Mouse (Mus musculus): ENCODE measurements around the gene Stim1. TPM values are rescaled to one million over a fixed set of nuclear protein-coding genes. Genes with fewer than 3 reads are reported as not detected.
A peak's percentile ranks its signal among the peaks of the same experiment; 100 is the strongest.
"Not testable (repeated sequence)": the region's sequence is repeated elsewhere in the genome, so short reads cannot be mapped to it uniquely, and the experiment has no call there.

Gene Stim1
- polyA plus RNA-seq, 1 experiment: 89.4 TPM

DNA sequence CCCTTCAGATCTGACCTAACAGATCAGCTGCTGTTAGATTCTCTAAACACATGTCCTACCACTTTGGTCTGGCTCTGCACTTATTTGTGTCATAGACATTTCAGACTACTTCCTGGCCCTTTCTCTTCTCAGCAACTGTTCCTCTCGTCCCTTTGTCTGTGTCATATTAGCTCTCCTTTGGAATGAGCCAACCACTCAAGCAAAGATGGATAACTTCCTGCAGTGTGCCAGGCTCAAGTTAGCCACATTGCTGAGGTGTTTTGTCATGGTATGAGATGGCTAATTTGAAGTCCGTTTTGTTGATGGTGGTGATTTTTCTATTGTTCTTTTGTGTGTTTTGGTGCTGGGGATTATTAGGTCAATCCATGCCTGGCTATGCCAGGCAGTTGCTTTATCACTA lies 93.7 kb downstream of the Stim1 start:
- no peak for DNase-seq (ENCODE audit: low spot score)

DNA sequence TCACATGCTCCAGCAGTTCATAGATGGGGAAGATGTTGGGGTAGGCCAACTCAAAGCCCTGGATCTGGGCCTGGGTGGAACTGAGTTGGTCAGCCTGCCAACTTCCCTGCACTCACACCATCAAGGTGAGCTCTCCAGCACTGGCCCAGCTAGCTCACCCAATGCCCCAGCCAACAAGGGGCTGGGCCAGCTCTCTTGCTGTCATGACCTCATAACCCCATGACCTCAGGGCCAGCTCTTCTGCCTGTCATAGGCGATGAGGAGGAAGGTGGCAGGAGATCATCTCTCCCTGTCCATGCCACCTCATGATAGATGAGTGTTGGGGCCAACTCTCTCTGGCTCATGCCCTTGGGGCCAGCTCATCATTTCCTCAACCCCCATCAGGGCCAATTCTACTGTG lies 96.2 kb downstream of the Stim1 start:
- no peak for DNase-seq (ENCODE audit: low spot score)

DNA sequence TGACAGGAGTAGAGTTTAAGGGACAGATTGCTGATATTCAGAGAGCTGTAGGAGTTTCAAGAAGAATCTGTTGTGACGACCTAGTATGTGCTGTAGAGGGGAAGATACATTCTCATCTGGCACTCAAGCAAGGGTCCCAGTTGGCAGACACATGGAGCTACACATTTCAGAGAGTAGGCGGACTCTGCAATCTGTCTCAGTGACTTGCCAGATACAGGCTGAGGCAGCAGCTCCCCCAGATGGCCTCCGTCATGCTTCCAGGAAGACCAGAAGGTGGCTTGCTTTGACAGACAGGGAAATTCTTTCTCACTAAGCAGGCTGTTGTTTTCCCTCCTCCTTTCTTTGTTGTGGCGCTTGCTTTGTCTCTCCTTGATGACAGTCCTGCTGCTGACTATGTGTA lies 102.1 kb downstream of the Stim1 start:
- DNase-seq (ENCODE audit: low spot score): no peak

GRCm38 (mm10) chr7:102370526-102370925 lies 102.9 kb downstream of the Stim1 start:
- no peak for DNase-seq (ENCODE audit: low spot score)

- no peak for DNase-seq (ENCODE audit: low spot score)
These were observed 105.9 kb downstream of the Stim1 start for GRCm38 (mm10) chr7:102373382-102374072.

DNA sequence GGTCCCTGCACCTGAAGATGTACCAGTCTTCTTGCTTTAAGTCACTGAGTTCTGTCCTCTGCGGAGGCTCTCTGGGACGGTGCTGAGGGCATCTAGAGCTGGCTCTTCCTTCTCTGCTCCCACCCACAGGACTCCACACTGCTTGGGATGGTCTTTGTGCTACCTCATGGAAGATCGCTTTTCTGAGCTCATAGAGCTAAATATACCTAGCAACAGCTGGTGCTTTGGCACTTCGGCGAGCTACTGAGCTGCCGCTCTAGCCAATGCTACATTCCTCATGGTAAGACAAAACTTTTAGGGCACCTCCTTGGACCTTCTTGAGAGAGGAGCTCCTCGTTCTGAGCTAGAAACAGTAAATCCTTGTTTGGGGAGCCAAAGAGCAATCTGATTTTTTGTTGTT lies 115.6 kb downstream of the Stim1 start:
- DNase-seq (ENCODE audit: low spot score): no peak

DNA sequence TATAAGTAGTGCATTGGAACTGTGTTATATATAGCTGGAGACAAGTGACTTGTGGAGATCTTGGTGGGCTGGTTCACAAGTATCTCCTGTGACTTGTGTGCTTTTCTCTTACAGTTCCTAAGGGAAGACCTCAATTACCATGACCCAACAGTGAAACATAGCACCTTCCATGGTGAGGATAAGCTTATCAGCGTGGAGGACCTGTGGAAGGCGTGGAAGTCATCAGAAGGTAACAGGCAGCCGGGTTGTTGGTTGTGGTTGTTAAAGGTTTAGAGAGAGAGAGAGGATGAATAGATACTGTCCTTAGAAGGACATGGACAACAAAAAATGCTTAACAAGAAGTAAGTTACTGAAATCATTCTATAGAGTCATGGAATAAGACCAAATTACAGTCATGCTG lies 118.4 kb downstream of the Stim1 start:
- DNase-seq (ENCODE audit: low spot score): no peak

GRCm38 (mm10) chr7:102389082-102389481 lies 121.5 kb downstream of the Stim1 start:
- no peak for DNase-seq (ENCODE audit: low spot score)

DNA sequence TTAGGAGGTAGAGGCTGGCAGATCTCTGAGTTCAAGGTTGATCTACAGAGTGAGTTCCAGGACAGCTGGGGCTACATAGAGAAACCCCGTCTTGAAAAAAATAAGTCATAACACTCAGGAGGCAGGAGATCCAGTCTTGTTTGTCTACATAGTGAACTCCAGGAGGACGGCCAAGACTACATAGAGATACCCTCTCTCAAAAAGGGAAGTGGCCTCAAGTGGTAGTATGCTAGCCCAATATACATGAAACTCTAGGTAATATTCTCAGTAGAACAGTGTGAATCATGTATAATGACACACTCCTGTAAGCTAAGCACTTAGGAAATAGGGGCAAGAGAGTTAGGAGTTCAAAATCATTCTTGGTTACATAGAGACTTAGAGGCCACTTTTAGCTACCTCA lies 126.3 kb downstream of the Stim1 start:
- no peak for DNase-seq (ENCODE audit: low spot score)

- DNase-seq (ENCODE audit: low spot score): no peak
These were observed 128.3 kb downstream of the Stim1 start for GRCm38 (mm10) chr7:102395894-102396293.

GRCm38 (mm10) chr7:102396331-102396730 lies 128.7 kb downstream of the Stim1 start:
- no peak for DNase-seq (ENCODE audit: low spot score)

GRCm38 (mm10) chr7:102399180-102399731 lies 131.7 kb downstream of the Stim1 start:
- DNase-seq (ENCODE audit: low spot score): no peak

DNA sequence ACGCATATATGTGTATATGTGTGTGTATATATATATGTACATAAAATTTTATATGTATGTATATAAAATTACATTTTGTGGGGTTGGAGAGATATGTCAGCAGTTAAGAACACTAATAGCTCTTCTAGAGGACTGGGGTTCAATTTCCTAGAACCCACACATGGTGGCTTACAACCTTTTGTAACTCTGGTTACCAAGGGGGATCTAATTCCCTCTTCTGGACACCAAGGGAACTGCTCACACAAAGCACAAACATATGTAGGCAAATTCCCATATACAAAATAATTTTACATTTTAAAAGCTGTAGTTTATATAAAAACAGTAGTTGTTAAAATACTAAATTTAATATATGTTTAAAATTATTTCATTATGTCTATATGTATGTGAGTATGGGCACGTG lies 136.5 kb downstream of the Stim1 start:
- no peak for DNase-seq (ENCODE audit: low spot score)

DNA sequence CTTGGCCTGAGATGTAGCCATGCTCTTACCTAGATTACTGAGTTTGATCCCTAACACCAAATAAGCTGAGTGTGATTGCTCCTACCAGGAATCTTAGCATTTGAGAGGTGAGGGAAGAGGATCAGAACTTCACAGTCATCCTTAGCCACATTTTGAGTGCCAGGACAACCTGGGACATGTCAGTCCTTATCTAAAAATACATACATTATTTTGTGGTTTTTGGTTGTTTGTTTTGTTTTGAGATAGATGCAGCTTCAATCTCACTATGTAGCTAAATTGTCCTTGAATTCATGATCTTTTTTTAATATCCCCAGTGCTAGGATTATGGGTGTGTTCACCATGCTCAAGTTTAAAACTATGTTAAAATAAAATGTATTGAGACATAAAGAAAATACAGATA lies 139.8 kb downstream of the Stim1 start:
- DNase-seq (ENCODE audit: low spot score): no peak

DNA sequence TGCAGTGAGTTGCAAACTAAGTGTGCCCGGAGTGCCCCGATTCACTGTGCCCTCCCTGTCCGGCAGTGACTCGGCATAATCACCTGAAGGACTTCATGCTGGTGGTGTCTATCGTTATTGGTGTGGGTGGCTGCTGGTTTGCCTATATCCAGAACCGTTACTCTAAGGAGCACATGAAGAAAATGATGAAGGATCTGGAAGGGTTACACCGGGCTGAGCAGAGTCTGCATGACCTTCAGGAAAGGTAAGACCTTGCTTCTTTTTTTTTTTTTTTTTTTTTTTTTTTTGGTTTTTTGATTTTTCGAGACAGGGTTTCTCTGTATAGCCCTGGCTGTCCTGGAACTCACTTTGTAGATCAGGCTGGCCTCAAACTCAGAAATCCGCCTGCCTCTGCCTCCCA lies 147.7 kb downstream of the Stim1 start:
- DNase-seq (ENCODE audit: low spot score): not testable (repeated sequence)

- DNase-seq (ENCODE audit: low spot score): no peak
These were observed 148.2 kb downstream of the Stim1 start for GRCm38 (mm10) chr7:102415841-102416240.

DNA sequence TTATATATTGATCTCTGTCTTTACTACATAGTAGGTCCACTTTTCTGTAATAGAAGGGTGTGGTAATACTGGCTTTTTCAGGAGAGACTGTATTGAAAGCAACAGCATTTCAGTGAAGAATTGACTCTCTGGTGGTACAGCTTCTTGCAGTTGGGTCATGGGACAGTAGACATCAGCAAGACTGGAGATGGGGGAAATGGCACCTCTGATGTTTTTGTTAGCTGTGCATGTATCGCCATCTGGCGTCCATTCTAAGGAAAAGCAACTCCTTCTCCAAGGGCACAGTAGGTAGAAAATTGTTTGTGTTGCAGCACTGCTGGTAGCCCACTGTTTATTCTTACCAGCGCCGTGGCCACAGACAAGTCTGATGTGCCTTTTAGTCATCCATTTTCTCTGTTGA lies 149.8 kb downstream of the Stim1 start:
- DNase-seq (ENCODE audit: low spot score): no peak

DNA sequence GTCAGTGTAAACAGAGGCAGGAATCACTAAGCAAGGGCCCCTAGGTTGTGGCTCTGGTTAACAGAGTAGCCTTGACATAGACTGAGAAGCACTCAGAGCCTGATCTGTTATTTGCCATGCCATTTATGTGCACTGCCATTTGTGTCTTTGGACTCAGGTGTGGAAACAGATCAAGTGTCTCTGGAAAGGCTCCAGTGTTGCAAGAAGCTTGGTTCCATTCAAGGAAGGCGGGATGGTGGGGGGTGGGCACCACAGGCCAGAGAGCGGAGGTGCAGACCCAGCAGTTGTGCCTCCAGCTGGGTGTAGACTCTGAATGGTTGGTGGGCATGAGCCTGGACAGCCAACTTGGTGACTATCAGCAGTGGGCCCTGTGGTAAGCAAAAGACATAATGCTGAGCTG lies 154.4 kb downstream of the Stim1 start:
- DNase-seq (ENCODE audit: low spot score): no peak

DNA sequence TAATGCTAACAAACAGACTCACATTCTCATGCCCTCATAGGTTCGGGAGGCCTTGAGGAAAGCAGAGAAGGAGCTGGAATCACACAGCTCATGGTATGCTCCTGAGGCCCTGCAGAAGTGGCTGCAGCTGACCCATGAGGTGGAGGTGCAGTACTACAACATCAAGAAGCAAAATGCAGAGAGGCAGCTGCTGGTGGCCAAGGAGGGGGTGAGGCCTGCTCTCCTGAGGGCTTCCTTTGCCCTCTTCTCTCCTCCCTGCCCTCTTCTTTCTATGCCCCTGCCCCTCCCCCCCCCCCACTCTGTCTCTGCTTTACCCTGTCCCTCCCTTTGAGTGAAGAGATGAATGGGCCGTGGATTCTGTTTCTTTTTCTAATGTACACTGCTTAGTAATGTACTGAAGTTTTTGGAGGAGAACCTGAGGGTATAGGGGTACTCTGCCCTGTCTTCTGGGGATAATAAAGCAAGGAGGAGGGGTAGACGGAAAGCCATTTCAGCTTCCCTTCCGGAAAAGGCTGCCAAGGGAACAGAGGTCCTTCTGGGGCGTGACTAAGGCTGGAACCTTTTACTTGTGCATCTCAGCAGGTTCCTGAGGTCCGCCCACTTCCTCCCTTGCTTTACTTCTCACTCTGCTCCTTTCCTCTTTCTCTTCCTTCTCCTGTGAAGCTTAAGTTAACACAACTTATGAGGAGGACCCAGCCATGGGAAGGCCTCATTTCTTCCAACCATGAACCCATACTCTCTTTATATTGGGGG lies 158.5 kb downstream of the Stim1 start:
- no peak for DNase-seq (ENCODE audit: low spot score)

GRCm38 (mm10) chr7:102434344-102434743 lies 166.7 kb downstream of the Stim1 start:
- DNase-seq (ENCODE audit: low spot score): no peak

DNA sequence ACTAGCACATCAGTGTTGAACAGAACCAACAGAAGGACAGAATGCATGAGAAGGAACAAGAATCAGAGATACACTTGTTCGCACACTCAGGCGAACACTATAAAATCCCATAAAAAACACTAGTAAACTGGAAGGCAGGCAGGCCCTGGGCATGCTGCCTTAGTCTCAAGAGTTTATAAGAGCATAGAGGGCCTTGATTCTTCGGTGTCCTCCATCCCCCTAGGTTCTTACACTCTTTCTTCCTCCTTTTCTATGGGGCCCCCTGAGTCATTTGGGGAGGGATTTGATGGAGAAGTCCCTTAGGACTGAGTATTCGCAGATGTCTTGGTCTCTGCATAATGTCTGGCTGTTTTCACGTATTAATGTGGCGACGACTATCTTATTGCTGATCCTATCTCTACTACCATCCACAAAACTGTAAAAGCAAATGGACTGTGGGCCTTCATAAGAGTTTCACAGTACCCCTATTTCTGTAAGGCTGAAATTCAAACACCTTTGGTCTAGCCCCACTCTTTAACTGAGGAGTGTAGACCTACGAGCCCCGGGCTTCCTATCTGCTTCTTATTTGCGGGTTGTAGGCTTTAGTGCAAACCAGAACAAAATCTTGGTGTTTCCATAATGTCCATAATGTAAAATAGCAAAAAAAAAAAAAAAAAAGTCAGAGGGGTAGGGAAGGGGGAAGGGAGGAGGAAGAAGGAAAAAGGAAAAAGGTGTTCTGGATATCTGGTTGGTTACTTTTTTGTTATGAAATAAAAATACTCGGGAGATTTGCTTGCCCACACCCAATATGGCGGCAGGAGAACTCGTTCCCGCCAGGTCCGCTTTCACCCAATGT lies 173.4 kb downstream of the Stim1 start:
- DNase-seq (ENCODE audit: low spot score): no peak

DNA sequence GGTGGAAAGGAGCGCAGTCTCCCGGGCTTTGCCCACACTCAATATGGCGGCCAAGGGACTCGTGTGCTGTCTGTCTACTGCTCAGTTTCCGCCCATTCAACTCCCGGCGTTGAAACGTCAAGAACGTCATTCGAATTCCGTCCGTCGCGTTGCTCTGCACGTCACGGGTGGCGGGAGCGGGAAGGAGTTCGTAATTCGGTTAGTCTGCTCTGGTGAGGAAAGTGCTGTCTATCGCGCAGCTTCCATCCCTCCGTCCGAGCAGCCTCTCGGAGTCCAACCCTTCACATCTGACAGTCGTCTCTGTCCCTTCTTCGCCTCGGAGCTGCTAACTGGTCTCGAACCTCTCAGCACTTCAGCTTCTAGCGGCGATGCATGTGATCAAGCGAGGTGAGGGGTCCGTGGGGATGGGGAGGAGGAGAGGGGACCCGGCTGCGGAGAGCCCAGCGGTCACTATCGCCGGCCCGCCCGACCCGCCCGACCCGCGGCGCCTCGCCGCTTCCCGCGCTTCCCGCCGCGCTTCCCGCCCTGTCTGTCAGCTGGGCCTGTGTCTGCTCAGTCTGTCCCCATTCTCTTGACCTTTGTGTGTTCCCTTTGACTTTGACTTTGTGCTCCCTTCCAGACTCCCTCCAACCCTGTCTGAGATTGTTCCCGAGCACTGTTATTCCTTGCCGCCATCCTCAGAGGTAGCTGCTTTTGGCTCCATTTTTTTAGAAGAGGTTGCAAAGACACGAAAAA lies 174.2 kb downstream of the Stim1 start, which contains the start of gene Rrm1:
Gene Rrm1, plus strand, starts transcription at position 39 of the 735 bp plus-strand sequence.
- peak; percentile 84 for DNase-seq (ENCODE audit: low spot score)

Measured in urinary bladder, adult 2 months (tissue).